Mouse (Mus musculus) splenic B cell, adult 2 months (primary cell): Measurements from ENCODE around the gene Tigar.

Experiments used
- DNase-seq: peaks from one replicate; pipeline ENCODE4 v3.0.0-alpha.2; 2011; ENCODE audit warnings: low read depth, low spot score
- H3K27me3 ChIP-seq: 2 replicates; pipeline ENCODE4 v1.6.1; 2012; ENCODE audit warnings: mild to moderate bottlenecking, low read length, moderate library complexity, mixed read lengths; ENCODE audit not compliant: control insufficient read depth, poor library complexity, insufficient read depth, severe bottlenecking
- H3K36me3 ChIP-seq: 2 replicates; pipeline ENCODE4 v1.6.1; 2012; ENCODE audit warnings: mild to moderate bottlenecking, low read length, moderate library complexity, mixed read lengths; ENCODE audit not compliant: control insufficient read depth, poor library complexity, insufficient read depth, severe bottlenecking

Tigar gene

DNA sequence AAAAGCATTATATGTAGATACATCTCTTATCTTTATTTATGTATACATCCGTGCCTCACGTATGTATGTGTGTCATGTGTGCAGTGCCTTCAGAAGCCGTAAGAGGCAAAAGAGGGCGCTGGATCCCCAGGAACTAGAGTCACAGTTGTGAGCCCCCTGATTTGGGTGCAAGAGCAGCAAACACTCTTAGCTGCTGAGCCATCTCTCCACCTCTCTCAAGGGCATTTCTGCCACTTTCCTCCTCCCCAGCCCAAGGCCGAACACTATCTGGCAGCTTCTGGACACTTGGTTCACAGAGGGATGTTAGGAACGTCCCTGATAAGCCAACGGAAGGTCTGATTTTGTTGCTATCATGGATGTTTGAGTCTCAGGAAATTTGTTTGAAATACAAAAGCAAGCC, 14.1 kb upstream of the Tigar start:
- Histone ChIP-seq H3K27me3 (no peaks in the 10 kb centered on the region), H3K36me3 (no peaks in the 10 kb centered on the region)
- DNase-seq, result no peak

DNA sequence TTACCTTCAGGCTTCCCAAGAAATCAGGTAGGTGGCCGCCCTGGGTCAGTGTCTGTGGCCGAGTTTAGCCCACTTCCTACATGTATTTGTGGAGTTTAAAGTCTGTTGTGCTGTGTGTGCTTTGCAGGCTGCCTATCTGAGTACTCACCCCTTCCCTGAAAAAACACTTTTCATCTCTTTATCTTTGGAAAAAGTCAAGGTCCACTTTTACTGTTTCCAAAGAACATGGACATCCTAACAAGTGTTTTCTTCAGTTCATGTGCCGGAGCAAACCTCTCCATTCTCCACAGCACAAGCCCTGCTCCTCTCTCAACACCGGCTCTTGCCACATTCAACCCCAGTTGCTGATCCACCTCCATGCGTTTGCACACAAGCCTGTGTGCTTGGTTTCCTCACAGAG, 13.6 kb upstream of the Tigar start:
- no peak for DNase-seq
- H3K36me3 ChIP-seq, result no peaks in the 10 kb centered on the region

GRCm38 (mm10) chr6:127122221-127122806, 13.0 kb upstream of the Tigar start:
- no peak for DNase-seq
- H3K27me3 ChIP-seq, result no peaks in the 10 kb centered on the region
- H3K36me3 ChIP-seq, result no peaks in the 10 kb centered on the region

More for the DNA sequence above, 13.6 kb upstream of the Tigar start:
- no peaks in the 10 kb centered on the region for H3K27me3 ChIP-seq

GRCm38 (mm10) chr6:127114753-127115456, 5.5 kb upstream of the Tigar start:
- H3K36me3 ChIP-seq, result no peaks in the 10 kb centered on the region
- H3K27me3 ChIP-seq, result no peaks in the 10 kb centered on the region
- DNase-seq, result no peak

- peak; percentile 4 for DNase-seq
- Histone ChIP-seq H3K36me3 (no peaks in the 10 kb centered on the region; the same call in 1 of the 2 replicates), H3K27me3 (no peaks in the 10 kb centered on the region)
Observed at GRCm38 (mm10) chr6:127108368-127109060, 843 bp downstream of the Tigar start.

DNA sequence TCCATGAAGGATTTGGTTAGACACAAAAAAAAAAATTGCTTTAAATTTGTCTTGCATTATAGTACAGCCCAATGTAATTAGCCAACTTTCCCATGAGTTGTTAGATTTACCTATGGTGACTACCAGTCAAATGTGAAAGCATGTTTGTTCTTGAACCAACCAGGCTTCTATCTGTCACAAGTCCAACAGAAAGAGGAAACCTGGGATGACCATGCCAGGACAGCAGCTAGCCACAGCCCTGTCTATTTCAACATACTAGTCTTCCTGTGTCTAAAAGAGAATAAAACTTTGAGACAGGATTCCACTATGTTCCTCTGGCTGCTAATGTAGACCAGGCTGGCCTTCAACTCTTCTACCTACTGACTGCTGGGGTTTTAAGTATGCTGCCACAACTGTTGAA, 1.9 kb downstream of the Tigar start:
- H3K36me3 ChIP-seq, result no peaks in the 10 kb centered on the region; the same call in 1 of the 2 replicates
- no peaks in the 10 kb centered on the region for H3K27me3 ChIP-seq
- DNase-seq, result no peak

- Histone ChIP-seq H3K36me3 (no peaks in the 10 kb centered on the region; the same call in 1 of the 2 replicates), H3K27me3 (no peaks in the 10 kb centered on the region)
- DNase-seq, result no peak
Observed at GRCm38 (mm10) chr6:127106726-127107125, 2.6 kb downstream of the Tigar start.

DNA sequence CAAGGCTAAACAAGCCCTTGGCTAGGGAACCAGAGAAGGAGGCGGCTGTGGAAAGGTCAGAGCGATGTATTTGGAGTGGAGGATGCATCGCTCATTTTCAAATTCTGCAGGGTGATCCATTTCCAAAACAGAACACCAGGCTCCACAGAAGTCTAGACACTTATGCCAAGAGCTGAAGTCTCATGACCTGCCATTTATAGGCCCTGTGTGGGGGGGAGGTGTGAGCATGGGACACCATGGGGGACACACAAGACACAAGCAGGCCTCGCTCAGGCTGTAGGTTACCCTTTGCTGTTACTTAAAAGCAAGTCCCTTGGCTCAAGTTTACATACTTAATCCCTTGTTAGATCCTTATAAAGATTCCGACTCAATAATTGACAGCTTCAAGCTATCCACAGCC, 3.2 kb downstream of the Tigar start:
- Histone ChIP-seq H3K36me3 (no peaks in the 10 kb centered on the region; the same call in 1 of the 2 replicates), H3K27me3 (no peaks in the 10 kb centered on the region)
- no peak for DNase-seq

- peak; percentile 52 for DNase-seq
- no peaks in the 10 kb centered on the region for H3K27me3 ChIP-seq
- H3K36me3 ChIP-seq, result no peaks in the 10 kb centered on the region; the same call in 1 of the 2 replicates
Observed at GRCm38 (mm10) chr6:127105107-127105506, 4.2 kb downstream of the Tigar start.

DNA sequence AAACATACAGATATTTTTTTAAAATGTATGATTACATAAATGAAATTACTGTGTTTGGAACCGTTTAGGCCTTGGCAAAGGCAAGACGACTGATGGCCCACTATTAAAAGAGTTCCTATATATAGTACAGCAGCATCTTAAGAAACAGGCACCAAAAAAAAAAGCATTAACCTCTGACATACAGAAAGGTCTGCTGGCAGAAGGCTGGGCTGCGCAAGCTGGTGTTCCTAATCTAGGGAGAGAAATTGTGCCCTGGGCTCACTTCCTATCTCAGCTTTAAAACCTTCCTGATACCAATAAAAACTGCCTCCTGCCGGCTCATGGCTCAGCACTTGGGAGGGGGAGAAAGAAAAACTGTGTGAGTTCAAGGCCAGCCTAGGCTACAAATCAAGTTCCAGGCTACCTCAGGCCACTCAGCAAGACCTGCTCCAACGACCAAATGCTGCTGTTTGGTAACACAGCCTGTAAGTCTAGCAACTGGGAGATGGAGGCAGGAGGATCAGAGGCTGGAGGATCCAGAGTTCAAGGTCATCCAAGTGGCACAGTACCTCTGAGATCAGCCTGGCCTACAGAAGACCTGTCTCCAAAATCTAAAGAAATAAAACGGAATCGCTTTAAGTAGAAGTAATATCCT, 4.8 kb downstream of the Tigar start:
- no peak for DNase-seq
- H3K36me3 ChIP-seq, result no peaks in the 10 kb centered on the region; the same call in 1 of the 2 replicates
- no peaks in the 10 kb centered on the region for H3K27me3 ChIP-seq

GRCm38 (mm10) chr6:127103506-127104275, 5.7 kb downstream of the Tigar start:
- DNase-seq, result no peak
- H3K27me3 ChIP-seq, result no peaks in the 10 kb centered on the region
- H3K36me3 ChIP-seq, result no peaks in the 10 kb centered on the region; the same call in 1 of the 2 replicates

DNA sequence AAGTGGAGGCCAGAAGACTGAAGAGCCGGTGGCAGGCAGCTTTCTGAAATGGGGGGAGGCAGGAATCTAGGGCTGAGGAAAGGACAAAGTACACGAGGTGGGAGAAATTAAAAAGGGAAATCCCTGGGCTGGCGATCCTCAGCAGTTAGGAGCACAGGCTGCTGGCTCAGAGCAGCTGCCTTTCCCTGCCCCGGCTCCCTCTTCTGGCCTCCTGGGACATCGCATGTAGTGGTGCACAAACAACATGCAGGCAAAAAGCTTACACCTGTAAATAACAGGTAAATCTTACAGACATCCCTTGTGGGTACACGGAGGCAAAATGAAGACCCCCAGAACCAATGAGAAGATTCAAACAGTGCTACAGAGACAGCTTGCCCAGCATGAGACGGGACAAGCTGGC, 14.8 kb downstream of the Tigar start:
- Histone ChIP-seq H3K27me3 (no peaks in the 10 kb centered on the region), H3K36me3 (peaks cover 2% of the 10 kb centered on the region; the same call in 1 of the 2 replicates)
- DNase-seq, result peak; percentile 8

- no peaks in the 10 kb centered on the region for H3K27me3 ChIP-seq
- DNase-seq, result no peak
- peaks cover 9% of the 10 kb centered on the region for H3K36me3 ChIP-seq
Observed at GRCm38 (mm10) chr6:127086739-127087138, 22.6 kb downstream of the Tigar start.

GRCm38 (mm10) chr6:127081820-127082219, 27.5 kb downstream of the Tigar start:
- H3K36me3 ChIP-seq, result no peaks in the 10 kb centered on the region
- peak; percentile 15 for DNase-seq
- H3K27me3 ChIP-seq, result no peaks in the 10 kb centered on the region
